Mouse (Mus musculus) urinary bladder, adult 18-20 months (tissue): Measurements from ENCODE around the gene Endou.

Experiments
- DNase-seq, 2 experiments: peaks; one replicate each; pipeline ENCODE4 v3.0.0; 2022; ENCODE audit warnings: low spot score in 2 of 2, mixed read lengths in 2 of 2

Endou gene

GRCm38 (mm10) chr15:97755361-97755760 lies 24.2 kb upstream of the Endou start:
- no peak for DNase-seq

GRCm38 (mm10) chr15:97754476-97754875 lies 23.3 kb upstream of the Endou start:
- no peak for DNase-seq

- DNase-seq = no peak
These were observed 21.4 kb upstream of the Endou start for GRCm38 (mm10) chr15:97752491-97752890.

GRCm38 (mm10) chr15:97751676-97752075 lies 20.5 kb upstream of the Endou start:
- DNase-seq = no peak

- no peak for DNase-seq
These were observed 19.6 kb upstream of the Endou start for GRCm38 (mm10) chr15:97750697-97751096.

GRCm38 (mm10) chr15:97749841-97750240 lies 18.7 kb upstream of the Endou start:
- no peak for DNase-seq

- DNase-seq = no peak
These were observed 18.3 kb upstream of the Endou start for GRCm38 (mm10) chr15:97749397-97749796.

GRCm38 (mm10) chr15:97748964-97749363 lies 17.8 kb upstream of the Endou start:
- no peak for DNase-seq

- DNase-seq = no peak
These were observed 17.2 kb upstream of the Endou start for GRCm38 (mm10) chr15:97748309-97748708.

GRCm38 (mm10) chr15:97747486-97747885 lies 16.3 kb upstream of the Endou start:
- DNase-seq = no peak

GRCm38 (mm10) chr15:97746748-97747147 lies 15.6 kb upstream of the Endou start:
- DNase-seq = no peak

- DNase-seq = no peak
These were observed 15.1 kb upstream of the Endou start for GRCm38 (mm10) chr15:97746278-97746677.

- no peak for DNase-seq
These were observed 14.2 kb upstream of the Endou start for GRCm38 (mm10) chr15:97745331-97745730.

- DNase-seq = no peak
These were observed 13.8 kb upstream of the Endou start for GRCm38 (mm10) chr15:97744930-97745329.

- DNase-seq = no peak
These were observed 12.9 kb upstream of the Endou start for GRCm38 (mm10) chr15:97743961-97744525.

GRCm38 (mm10) chr15:97743210-97743609 lies 12.1 kb upstream of the Endou start:
- no peak for DNase-seq

GRCm38 (mm10) chr15:97742600-97742999 lies 11.5 kb upstream of the Endou start:
- no peak for DNase-seq

GRCm38 (mm10) chr15:97742074-97742473 lies 10.9 kb upstream of the Endou start:
- DNase-seq = no peak

GRCm38 (mm10) chr15:97741662-97742061 lies 10.5 kb upstream of the Endou start:
- no peak for DNase-seq

GRCm38 (mm10) chr15:97740283-97740732 lies 9.2 kb upstream of the Endou start:
- DNase-seq = no peak

GRCm38 (mm10) chr15:97738923-97739322 lies 7.8 kb upstream of the Endou start:
- DNase-seq = no peak

GRCm38 (mm10) chr15:97731988-97732387 lies 849 bp upstream of the Endou start:
- DNase-seq = no peak

GRCm38 (mm10) chr15:97730365-97730764 lies 774 bp downstream of the Endou start:
- DNase-seq = no peak

- no peak for DNase-seq
These were observed 2.3 kb downstream of the Endou start for GRCm38 (mm10) chr15:97728804-97729203.
